Mouse (Mus musculus) heart, embryonic 14.5 days (tissue): Measurements from ENCODE around the gene Serping1. TPM values are rescaled to one million over a fixed set of nuclear protein-coding genes. Genes with fewer than 3 reads are reported as not detected.

Experiments used
- ATAC-seq: fragments of 200-750 bp; cut with Nextera tagmentation; 2 replicates; pipeline ENCODE4 v1.8.0; 2017; ENCODE audit warnings: low read depth, moderate TSS enrichment; ENCODE audit not compliant: insufficient number of reproducible peaks, insufficient read depth, low FRiP score
- H3K27ac ChIP-seq, 2 experiments: fragments of 200-500 bp in 1 of 2; fragments of 300-500 bp in 1 of 2; sonication (generic) in 1 of 2; replicated peaks in 1 of 2; 2 replicates each; pipeline ENCODE4 v1.5.1; 2012 to 2014; ENCODE audit warnings: low read depth in 2 of 2, low read length in 2 of 2, control low read depth in 1 of 2, mild to moderate bottlenecking in 1 of 2, mixed read lengths in 1 of 2; ENCODE audit not compliant: control insufficient read depth in 1 of 2, insufficient read depth in 1 of 2
- H3K27me3 ChIP-seq: fragments of 300-500 bp; sonication (generic); 2 replicates; pipeline ENCODE4 v1.6.1; 2014; ENCODE audit warnings: mild to moderate bottlenecking, low read length, control low read depth; ENCODE audit not compliant: control insufficient read depth, insufficient read depth
- H3K36me3 ChIP-seq: fragments of 300-500 bp; sonication (generic); 2 replicates; pipeline ENCODE4 v1.6.1; 2014; ENCODE audit warnings: mild to moderate bottlenecking, control low read depth, low read length, mixed read lengths; ENCODE audit not compliant: control insufficient read depth, insufficient read depth
- H3K4me1 ChIP-seq, 2 experiments: fragments of 200-500 bp in 1 of 2; fragments of 300-500 bp in 1 of 2; sonication (generic) in 1 of 2; 2 replicates each; pipeline ENCODE4 v1.6.1; 2012 to 2014; ENCODE audit warnings: low read length in 2 of 2, control low read depth in 1 of 2, mixed read lengths in 1 of 2; ENCODE audit not compliant: control insufficient read depth in 2 of 2, insufficient read depth in 2 of 2
- H3K4me2 ChIP-seq: fragments of 300-500 bp; sonication (generic); 2 replicates; pipeline ENCODE4 v1.6.1; 2014; ENCODE audit warnings: mild to moderate bottlenecking, low read length
- H3K4me3 ChIP-seq, 2 experiments: fragments of 200-500 bp in 1 of 2; fragments of 300-500 bp in 1 of 2; sonication (generic) in 1 of 2; 2 replicates each; pipeline ENCODE4 v1.5.1; 2012 to 2014; ENCODE audit warnings: low read length in 2 of 2, mild to moderate bottlenecking in 2 of 2, control low read depth in 1 of 2, low read depth in 1 of 2, moderate library complexity in 1 of 2; ENCODE audit not compliant: control insufficient read depth in 1 of 2, insufficient read depth in 1 of 2
- H3K9ac ChIP-seq: fragments of 300-500 bp; sonication (generic); 2 replicates; pipeline ENCODE4 v1.6.1; 2014; ENCODE audit warnings: mild to moderate bottlenecking, low read length
- H3K9me3 ChIP-seq: fragments of 300-500 bp; sonication (generic); 2 replicates; pipeline ENCODE4 v1.6.1; 2016; ENCODE audit warnings: low read length, control low read depth; ENCODE audit not compliant: control insufficient read depth
- WGBS: fragments of 180-500 bp; shearing (Covaris S2); extraction: QIAGEN DNeasy Blood & Tissue Kit; methylation state at CpG from one replicate; pipeline ENCODE4 v1.1.7; 2014; 5-methylcytosine and 5-hydroxymethylcytosine counted together
- polyA plus RNA-seq: library from polyadenylated mRNA; unstranded; fragments of >200 nt; fragmentation: Nextera tagmentation; extraction: Ambion mirVana; gene quantifications from 2 replicates; pipeline ENCODE4 v1.2.1, GENCODE M21; 2014

Serping1 gene
- polyA plus RNA-seq, 1 experiment from 2014 or later, result 46.6 TPM

DNA sequence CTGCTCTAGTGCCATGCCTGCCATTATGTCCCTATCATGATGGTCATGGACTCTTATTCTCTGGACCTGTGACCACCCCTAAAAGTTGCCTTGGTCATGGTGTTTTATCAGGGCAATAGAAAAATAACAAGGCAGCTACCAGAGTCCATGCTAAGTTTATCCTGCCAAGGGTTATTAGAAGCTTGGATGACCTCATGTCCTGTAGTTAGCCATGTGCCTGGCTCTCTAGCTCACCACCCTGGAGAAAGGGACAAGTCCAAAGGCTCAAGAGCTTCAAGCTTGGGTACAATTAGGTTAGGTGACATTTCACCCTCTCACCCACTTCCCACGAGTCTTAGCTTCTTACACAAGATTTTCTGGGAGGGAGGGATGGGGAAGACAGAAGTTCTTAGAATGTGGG, 12.4 kb downstream of the Serping1 start:
- no peak overlapping the region for H3K4me3 ChIP-seq
- no peaks in the 10 kb centered on the region for H3K9me3 ChIP-seq
- no peaks in the 10 kb centered on the region for H3K36me3 ChIP-seq
- H3K4me1 ChIP-seq, result no peaks in the 10 kb centered on the region
- no peaks in the 10 kb centered on the region for H3K27me3 ChIP-seq
- no peak overlapping the region for H3K4me2 ChIP-seq
- 52% methylated on average over 1 of the region's 1 CpGs for WGBS
- no peak overlapping the region for H3K27ac ChIP-seq
- no peak overlapping the region for H3K9ac ChIP-seq
- ATAC-seq, result no peak

DNA sequence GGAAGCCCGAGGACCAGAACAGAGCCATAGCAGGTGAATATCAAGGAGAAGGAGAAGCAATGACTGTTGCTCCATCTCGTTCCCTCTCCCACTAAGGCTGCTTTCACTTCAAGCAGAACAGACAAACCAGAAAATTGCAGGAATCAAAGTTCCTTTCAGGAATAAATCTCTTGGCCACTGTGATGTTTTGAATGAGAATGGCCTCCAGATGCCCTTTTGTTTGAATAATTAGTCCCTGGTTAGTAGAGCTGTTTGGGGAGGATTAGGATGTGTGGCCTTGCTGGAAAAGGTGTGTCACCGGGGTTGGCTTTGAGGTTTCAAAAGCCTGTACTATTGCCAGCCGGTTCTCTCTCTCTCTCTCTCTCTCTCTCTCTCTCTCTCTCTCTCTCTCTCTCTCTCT, 12.9 kb downstream of the Serping1 start:
- WGBS, result 60% methylated on average over 4 of the region's 4 CpGs
- Histone ChIP-seq H3K9me3 (no peaks in the 10 kb centered on the region), H3K4me2 (no peak overlapping the region), H3K4me3 (no peak overlapping the region), H3K9ac (no peak overlapping the region), H3K4me1 (no peaks in the 10 kb centered on the region), H3K27me3 (no peaks in the 10 kb centered on the region), H3K27ac (no peak overlapping the region), H3K36me3 (no peaks in the 10 kb centered on the region)
- no peak for ATAC-seq

DNA sequence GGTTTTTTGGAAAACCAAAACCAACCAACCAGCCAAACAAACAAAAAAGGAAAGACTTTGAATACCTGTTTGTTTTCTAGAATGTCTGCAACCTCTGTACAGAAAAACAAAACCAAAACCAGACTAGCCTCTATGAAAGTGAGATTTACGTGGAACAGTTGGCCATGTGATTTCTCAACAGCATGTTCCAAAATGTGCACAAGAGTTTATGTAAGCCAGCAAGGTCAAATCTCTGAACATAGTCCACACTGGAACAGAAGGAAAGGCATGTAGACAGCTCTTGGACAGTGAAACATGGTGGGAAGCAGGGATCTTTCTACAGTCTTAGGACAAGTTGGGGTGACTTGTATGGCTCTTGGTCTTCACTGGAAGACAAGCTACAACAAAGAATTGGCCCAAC, 13.4 kb downstream of the Serping1 start:
- Histone ChIP-seq H3K27ac (no peak overlapping the region), H3K36me3 (no peaks in the 10 kb centered on the region), H3K9ac (no peak overlapping the region), H3K4me2 (no peak overlapping the region), H3K4me1 (no peaks in the 10 kb centered on the region), H3K9me3 (no peaks in the 10 kb centered on the region), H3K4me3 (no peak overlapping the region), H3K27me3 (no peaks in the 10 kb centered on the region)
- 82% methylated on average over 1 of the region's 1 CpGs for WGBS
- ATAC-seq, result no peak

DNA sequence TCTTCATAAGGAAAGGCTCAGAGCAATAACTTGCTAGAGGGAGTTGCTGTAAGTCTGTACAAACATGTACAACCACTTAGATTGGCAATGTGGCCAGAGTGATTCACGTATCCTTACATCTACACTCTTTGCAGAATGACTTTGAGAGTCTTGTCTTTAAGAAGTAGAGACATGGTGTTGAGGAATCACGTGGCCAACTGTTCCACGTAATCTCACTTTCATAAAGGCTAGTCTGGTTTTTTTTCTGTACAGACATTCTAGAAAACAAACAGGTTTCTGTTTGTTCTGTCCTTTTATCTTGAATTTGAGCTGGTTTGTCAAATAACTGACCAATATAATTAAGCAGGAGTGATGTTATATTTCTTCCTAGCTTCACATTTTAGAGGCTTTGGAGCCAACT, 13.9 kb downstream of the Serping1 start:
- Histone ChIP-seq H3K9me3 (no peaks in the 10 kb centered on the region), H3K4me1 (no peaks in the 10 kb centered on the region), H3K36me3 (no peaks in the 10 kb centered on the region), H3K9ac (no peak overlapping the region), H3K27me3 (no peaks in the 10 kb centered on the region), H3K4me2 (no peak overlapping the region), H3K4me3 (no peak overlapping the region), H3K27ac (no peak overlapping the region)
- ATAC-seq, result no peak
- WGBS, result 76% methylated on average over 3 of the region's 3 CpGs

DNA sequence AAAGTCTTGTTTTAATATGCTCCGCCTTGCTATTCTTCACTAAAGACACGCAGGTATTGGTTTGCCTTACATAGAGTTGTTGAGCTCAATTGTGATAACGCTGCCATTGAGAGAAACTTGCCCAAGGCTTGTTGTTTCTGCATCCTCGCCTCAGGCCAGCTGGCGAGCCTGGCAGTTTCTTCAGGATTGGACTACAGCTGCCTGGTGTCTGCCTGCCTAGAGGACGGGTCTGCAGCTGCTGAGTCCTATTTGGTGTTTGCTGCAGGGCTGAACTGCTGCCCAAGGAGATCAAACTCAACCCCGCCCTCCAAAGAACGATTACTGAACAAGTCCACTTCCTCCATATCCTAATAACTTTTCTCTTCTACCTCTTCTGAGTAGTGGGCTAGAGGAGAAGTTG, 14.5 kb downstream of the Serping1 start:
- H3K27me3 ChIP-seq, result no peaks in the 10 kb centered on the region
- 67% methylated on average over 8 of the region's 8 CpGs for WGBS
- H3K9ac ChIP-seq, result no peak overlapping the region
- no peaks in the 10 kb centered on the region for H3K4me1 ChIP-seq
- H3K9me3 ChIP-seq, result no peaks in the 10 kb centered on the region
- no peak for ATAC-seq
- no peak overlapping the region for H3K27ac ChIP-seq
- no peak overlapping the region for H3K4me3 ChIP-seq
- H3K36me3 ChIP-seq, result no peaks in the 10 kb centered on the region
- H3K4me2 ChIP-seq, result no peak overlapping the region

DNA sequence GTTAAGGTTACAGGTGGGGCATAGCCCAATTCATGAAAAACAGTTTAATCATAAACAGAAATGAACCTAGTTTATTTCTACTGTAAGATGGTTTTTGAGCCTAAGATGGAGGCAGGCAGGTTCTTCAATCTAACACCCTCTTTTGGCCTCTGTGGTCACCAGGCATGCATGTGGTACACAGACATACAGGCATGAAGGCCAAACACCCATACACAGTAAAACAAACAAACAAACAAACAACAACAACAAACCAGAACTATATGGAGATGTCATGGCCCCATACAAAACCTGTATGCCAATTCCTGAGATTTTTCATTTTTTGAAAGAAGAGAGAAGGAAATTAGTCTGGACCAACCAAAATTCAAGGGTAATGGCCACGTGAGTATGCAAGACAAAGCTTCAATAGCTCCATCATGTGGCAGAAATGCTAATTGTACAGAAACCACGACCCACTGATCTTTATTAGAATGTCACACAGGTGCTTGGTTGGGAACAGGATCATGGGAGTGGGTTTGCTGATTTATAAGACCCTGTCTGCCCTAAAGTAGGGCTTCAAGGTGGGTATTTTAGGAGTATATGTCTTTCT, 16.6 kb downstream of the Serping1 start:
- no peaks in the 10 kb centered on the region for H3K36me3 ChIP-seq
- no peak overlapping the region for H3K9ac ChIP-seq
- WGBS, result 0% methylated on average over 2 of the region's 2 CpGs
- ATAC-seq, result no peak
- H3K4me3 ChIP-seq, result no peak overlapping the region
- H3K4me1 ChIP-seq, result no peaks in the 10 kb centered on the region
- H3K27me3 ChIP-seq, result no peaks in the 10 kb centered on the region
- no peaks in the 10 kb centered on the region for H3K9me3 ChIP-seq
- no peak overlapping the region for H3K4me2 ChIP-seq
- H3K27ac ChIP-seq, result no peak overlapping the region

DNA sequence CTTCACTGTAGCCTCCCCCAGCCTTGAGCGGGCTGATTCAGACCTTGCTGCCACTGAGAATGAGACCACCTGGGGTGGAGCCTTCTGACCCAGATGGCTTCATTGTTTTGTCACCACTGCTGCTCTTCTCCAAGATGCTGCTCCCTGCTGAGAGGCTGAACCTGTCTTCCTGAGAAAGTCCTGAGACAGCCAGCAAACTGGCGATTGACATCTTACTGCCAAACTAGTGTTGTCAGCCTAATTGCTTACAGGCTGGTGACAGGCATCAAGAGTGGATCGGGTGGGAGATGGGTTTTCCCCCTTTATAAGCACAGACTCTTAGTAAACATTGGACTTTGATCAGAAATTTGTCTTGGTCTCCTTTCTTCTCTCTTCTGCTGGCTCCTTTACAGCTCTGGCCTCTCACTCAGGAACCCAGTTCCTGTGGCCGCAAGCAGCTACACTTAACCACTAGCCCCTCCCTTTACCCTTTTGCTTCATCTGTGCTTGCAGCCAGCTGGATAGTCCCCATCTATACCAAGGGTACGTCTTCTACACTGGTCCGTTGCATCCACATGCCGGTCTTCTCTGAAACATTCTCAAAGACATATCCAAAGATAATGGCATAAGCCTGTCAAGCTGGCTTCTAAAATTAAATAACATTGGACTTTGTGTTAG, 18.1 kb downstream of the Serping1 start:
- H3K9ac ChIP-seq, result no peak overlapping the region
- no peak overlapping the region for H3K27ac ChIP-seq
- no peak overlapping the region for H3K4me2 ChIP-seq
- H3K36me3 ChIP-seq, result no peaks in the 10 kb centered on the region
- H3K4me1 ChIP-seq, result no peaks in the 10 kb centered on the region
- ATAC-seq, result no peak
- no peak overlapping the region for H3K4me3 ChIP-seq
- no peaks in the 10 kb centered on the region for H3K27me3 ChIP-seq
- 56% methylated on average over 7 of the region's 7 CpGs for WGBS
- H3K9me3 ChIP-seq, result no peaks in the 10 kb centered on the region

DNA sequence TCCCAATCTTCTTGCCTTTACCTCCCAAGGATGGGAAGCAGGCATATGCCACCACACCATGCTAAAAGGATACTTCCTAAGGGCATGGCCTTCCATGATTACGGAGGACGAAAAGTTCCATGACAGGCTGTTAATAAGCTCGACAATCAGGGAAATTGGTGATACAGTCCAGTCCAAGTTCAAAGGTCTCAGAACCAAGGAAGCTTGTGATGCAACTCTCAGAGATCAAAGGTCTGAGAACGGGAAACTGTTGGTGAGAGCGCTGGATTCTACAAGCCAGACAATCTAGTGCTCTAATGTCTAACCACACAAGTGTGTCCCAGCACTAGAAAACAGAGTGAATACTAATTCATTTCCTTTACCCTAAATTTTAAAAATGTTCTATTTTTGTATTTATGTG, 19.0 kb downstream of the Serping1 start:
- 67% methylated on average over 5 of the region's 5 CpGs for WGBS
- H3K4me1 ChIP-seq, result no peaks in the 10 kb centered on the region
- no peak overlapping the region for H3K4me2 ChIP-seq
- no peak overlapping the region for H3K27ac ChIP-seq
- H3K9ac ChIP-seq, result no peak overlapping the region
- ATAC-seq, result no peak
- no peaks in the 10 kb centered on the region for H3K36me3 ChIP-seq
- H3K4me3 ChIP-seq, result no peak overlapping the region
- H3K9me3 ChIP-seq, result no peaks in the 10 kb centered on the region
- no peaks in the 10 kb centered on the region for H3K27me3 ChIP-seq
